Mouse (Mus musculus): Measurements from ENCODE around the gene Golt1b.

GRCm38 (mm10) chr6:142387755-142388271 is 792 bp downstream of the Golt1b start:
- TF ChIP-seq CTCF (IDR thresholded peaks at IDR 0.05; ENCODE audit: control insufficient read depth, insufficient read depth, low read length): no peak
- no peak for TF ChIP-seq POLR2A (IDR thresholded peaks at IDR 0.05; ENCODE audit: borderline replicate concordance, control insufficient read depth, low read depth, low read length)
